Mouse (Mus musculus) heart, adult 2 months (tissue): ENCODE measurements around the gene Ccnk.

ENCODE experiments used
- CTCF ChIP-seq: fragments of 200-600 bp; IDR thresholded peaks from 2 replicates; pipeline ENCODE4 v1.8.1; 2022; ENCODE audit warnings: antibody characterized with exemption, mild to moderate bottlenecking, moderate library complexity
- POLR2A ChIP-seq: fragments of 200-500 bp; IDR thresholded peaks from 2 replicates; pipeline ENCODE4 v1.6.1; 2011; ENCODE audit warnings: mild to moderate bottlenecking, low read depth, low read length, control low read depth; ENCODE audit not compliant: insufficient read depth

GRCm38 (mm10) chr12:108251034-108251792 is 71.8 kb downstream of the Ccnk start:
- TF ChIP-seq POLR2A: no peak
- no peak for TF ChIP-seq CTCF
